Mouse (Mus musculus): ENCODE measurements around the gene Kcnn3. TPM values are rescaled to one million over a fixed set of nuclear protein-coding genes. Genes with fewer than 3 reads are reported as not detected.
A peak's percentile ranks its signal among the peaks of the same experiment; 100 is the strongest.

Kcnn3 gene
- polyA plus RNA-seq, 1 experiment from 2014 or later: 1.2 TPM

GRCm38 (mm10) chr3:89598967-89599366, 79.0 kb downstream of the Kcnn3 start:
- H3K27ac ChIP-seq: no peak overlapping the region
- H3K36me3 ChIP-seq: no peaks in the 10 kb centered on the region
- no peaks in the 10 kb centered on the region for H3K4me1 ChIP-seq
- 91% methylated on average over 7 of the region's 7 CpGs for WGBS
- no peak overlapping the region for H3K4me2 ChIP-seq
- H3K27me3 ChIP-seq: no peaks in the 10 kb centered on the region
- no peak overlapping the region for H3K9ac ChIP-seq
- no peaks in the 10 kb centered on the region for H3K9me3 ChIP-seq
- no peak overlapping the region for H3K4me3 ChIP-seq
- no peak for ATAC-seq (ENCODE audit: borderline replicate concordance, extremely low read depth, low FRiP score, low TSS enrichment)

- Histone ChIP-seq H3K27ac (no peak overlapping the region), H3K4me2 (no peak overlapping the region), H3K36me3 (no peaks in the 10 kb centered on the region), H3K9me3 (no peaks in the 10 kb centered on the region), H3K27me3 (no peaks in the 10 kb centered on the region), H3K4me3 (no peak overlapping the region), H3K4me1 (no peaks in the 10 kb centered on the region), H3K9ac (no peak overlapping the region)
- ATAC-seq (ENCODE audit: borderline replicate concordance, extremely low read depth, low FRiP score, low TSS enrichment): no peak
- WGBS: 32% methylated on average over 7 of the region's 7 CpGs
These were observed 81.1 kb downstream of the Kcnn3 start for GRCm38 (mm10) chr3:89601060-89601459.

- no peaks in the 10 kb centered on the region for H3K27me3 ChIP-seq
- no peak overlapping the region for H3K4me3 ChIP-seq
- H3K36me3 ChIP-seq: no peaks in the 10 kb centered on the region
- H3K9ac ChIP-seq: no peak overlapping the region
- no peak overlapping the region for H3K27ac ChIP-seq
- no peak for ATAC-seq (ENCODE audit: borderline replicate concordance, extremely low read depth, low FRiP score, low TSS enrichment)
- no peaks in the 10 kb centered on the region for H3K4me1 ChIP-seq
- 89% methylated on average over 5 of the region's 5 CpGs for WGBS
- no peaks in the 10 kb centered on the region for H3K9me3 ChIP-seq
- no peak overlapping the region for H3K4me2 ChIP-seq
These were observed 83.3 kb downstream of the Kcnn3 start for GRCm38 (mm10) chr3:89603300-89603699.

- WGBS: 72% methylated on average over 5 of the region's 5 CpGs
- H3K9ac ChIP-seq: no peak overlapping the region
These were observed 85.3 kb downstream of the Kcnn3 start for GRCm38 (mm10) chr3:89605235-89605634.

GRCm38 (mm10) chr3:89607327-89607726, 87.4 kb downstream of the Kcnn3 start:
- no peaks in the 10 kb centered on the region for H3K9me3 ChIP-seq
- no peaks in the 10 kb centered on the region; the same call in 1 of the 2 replicates for H3K27me3 ChIP-seq
- WGBS: 57% methylated on average over 1 of the region's 1 CpGs
- no peaks in the 10 kb centered on the region for H3K36me3 ChIP-seq
- no peak overlapping the region for H3K4me2 ChIP-seq
- no peak overlapping the region for H3K9ac ChIP-seq
- no peak overlapping the region for H3K4me3 ChIP-seq
- no peak for ATAC-seq (ENCODE audit: borderline replicate concordance, extremely low read depth, low FRiP score, low TSS enrichment)
- no peak overlapping the region for H3K27ac ChIP-seq
- no peaks in the 10 kb centered on the region for H3K4me1 ChIP-seq

More at GRCm38 (mm10) chr3:89605235-89605634, 85.3 kb downstream of the Kcnn3 start:
- ATAC-seq (ENCODE audit: borderline replicate concordance, extremely low read depth, low FRiP score, low TSS enrichment): no peak
- Histone ChIP-seq H3K4me2 (no peak overlapping the region), H3K27ac (no peak overlapping the region), H3K27me3 (no peaks in the 10 kb centered on the region), H3K36me3 (no peaks in the 10 kb centered on the region), H3K4me1 (no peaks in the 10 kb centered on the region), H3K4me3 (no peak overlapping the region), H3K9me3 (no peaks in the 10 kb centered on the region)

GRCm38 (mm10) chr3:89612048-89612447, 92.1 kb downstream of the Kcnn3 start:
- Histone ChIP-seq H3K9me3 (no peaks in the 10 kb centered on the region), H3K4me3 (no peak overlapping the region), H3K9ac (no peak overlapping the region), H3K36me3 (no peaks in the 10 kb centered on the region), H3K27me3 (no peaks in the 10 kb centered on the region; the same call in 1 of the 2 replicates), H3K4me2 (no peak overlapping the region), H3K4me1 (peaks cover 20% of the 10 kb centered on the region), H3K27ac (no peak overlapping the region)
- 65% methylated on average over 5 of the region's 5 CpGs for WGBS
- ATAC-seq (ENCODE audit: borderline replicate concordance, extremely low read depth, low FRiP score, low TSS enrichment): no peak

GRCm38 (mm10) chr3:89613526-89614523, 93.9 kb downstream of the Kcnn3 start:
- peak; percentile 93 for ATAC-seq (ENCODE audit: borderline replicate concordance, extremely low read depth, low FRiP score, low TSS enrichment)
- H3K9me3 ChIP-seq: no peaks in the 10 kb centered on the region
- H3K4me3 ChIP-seq: no peak overlapping the region
- H3K27me3 ChIP-seq: no peaks in the 10 kb centered on the region; the same call in 1 of the 2 replicates
- peak overlapping the region; percentile 69 for H3K27ac ChIP-seq
- no peak overlapping the region for H3K4me2 ChIP-seq
- H3K4me1 ChIP-seq: peaks cover 20% of the 10 kb centered on the region
- no peak overlapping the region for H3K9ac ChIP-seq
- 19% methylated on average over 18 of the region's 18 CpGs for whole genome bisulfite sequencing
- H3K36me3 ChIP-seq: no peaks in the 10 kb centered on the region

GRCm38 (mm10) chr3:89616861-89617260, 96.9 kb downstream of the Kcnn3 start:
- H3K27ac ChIP-seq: no peak overlapping the region
- no peak for ATAC-seq (ENCODE audit: borderline replicate concordance, extremely low read depth, low FRiP score, low TSS enrichment)
- no peaks in the 10 kb centered on the region for H3K36me3 ChIP-seq
- H3K4me1 ChIP-seq: peaks cover 20% of the 10 kb centered on the region
- H3K4me2 ChIP-seq: no peak overlapping the region
- 66% methylated on average over 6 of the region's 6 CpGs for WGBS
- H3K27me3 ChIP-seq: no peaks in the 10 kb centered on the region
- H3K9me3 ChIP-seq: no peaks in the 10 kb centered on the region
- H3K9ac ChIP-seq: no peak overlapping the region
- H3K4me3 ChIP-seq: no peak overlapping the region

- no peak overlapping the region for H3K27ac ChIP-seq
- ATAC-seq (ENCODE audit: borderline replicate concordance, extremely low read depth, low FRiP score, low TSS enrichment): no peak
- H3K9ac ChIP-seq: no peak overlapping the region
- no peak overlapping the region for H3K4me2 ChIP-seq
- H3K36me3 ChIP-seq: no peaks in the 10 kb centered on the region
- WGBS: 95% methylated on average over 2 of the region's 2 CpGs
- H3K27me3 ChIP-seq: no peaks in the 10 kb centered on the region
- no peaks in the 10 kb centered on the region for H3K9me3 ChIP-seq
- H3K4me1 ChIP-seq: peaks cover 20% of the 10 kb centered on the region
- H3K4me3 ChIP-seq: no peak overlapping the region
These were observed 97.4 kb downstream of the Kcnn3 start for GRCm38 (mm10) chr3:89617360-89617759.

- no peaks in the 10 kb centered on the region for H3K4me1 ChIP-seq
- H3K9ac ChIP-seq: no peak overlapping the region
- no peaks in the 10 kb centered on the region for H3K9me3 ChIP-seq
- no peak overlapping the region for H3K27ac ChIP-seq
- no peak overlapping the region for H3K4me2 ChIP-seq
- ATAC-seq (ENCODE audit: borderline replicate concordance, extremely low read depth, low FRiP score, low TSS enrichment): no peak
- 24% methylated on average over 6 of the region's 6 CpGs for WGBS
- no peaks in the 10 kb centered on the region for H3K27me3 ChIP-seq
- H3K36me3 ChIP-seq: no peaks in the 10 kb centered on the region
- no peak overlapping the region for H3K4me3 ChIP-seq
These were observed 102.9 kb downstream of the Kcnn3 start for GRCm38 (mm10) chr3:89622825-89623224.

- 47% methylated on average over 4 of the region's 4 CpGs for WGBS
- Histone ChIP-seq H3K4me1 (no peaks in the 10 kb centered on the region), H3K27me3 (no peaks in the 10 kb centered on the region), H3K4me2 (no peak overlapping the region), H3K9ac (no peak overlapping the region), H3K9me3 (no peaks in the 10 kb centered on the region), H3K27ac (no peak overlapping the region), H3K36me3 (no peaks in the 10 kb centered on the region), H3K4me3 (no peak overlapping the region)
- no peak for ATAC-seq (ENCODE audit: borderline replicate concordance, extremely low read depth, low FRiP score, low TSS enrichment)
These were observed 103.6 kb downstream of the Kcnn3 start for GRCm38 (mm10) chr3:89623531-89623930.

GRCm38 (mm10) chr3:89624001-89624400, 104.0 kb downstream of the Kcnn3 start:
- Histone ChIP-seq H3K9me3 (no peaks in the 10 kb centered on the region), H3K27ac (no peak overlapping the region), H3K9ac (no peak overlapping the region), H3K36me3 (no peaks in the 10 kb centered on the region), H3K27me3 (no peaks in the 10 kb centered on the region), H3K4me1 (no peaks in the 10 kb centered on the region), H3K4me2 (no peak overlapping the region), H3K4me3 (no peak overlapping the region)
- no peak for ATAC-seq (ENCODE audit: borderline replicate concordance, extremely low read depth, low FRiP score, low TSS enrichment)
- 80% methylated on average over 6 of the region's 6 CpGs for WGBS
